Mouse (Mus musculus): Measurements from ENCODE around the gene Cadm3. TPM values are rescaled to one million over a fixed set of nuclear protein-coding genes. Genes with fewer than 3 reads are reported as not detected.

Cadm3 gene
- polyA plus RNA-seq, 1 experiment from 2014 or later, result 1.4 TPM

DNA sequence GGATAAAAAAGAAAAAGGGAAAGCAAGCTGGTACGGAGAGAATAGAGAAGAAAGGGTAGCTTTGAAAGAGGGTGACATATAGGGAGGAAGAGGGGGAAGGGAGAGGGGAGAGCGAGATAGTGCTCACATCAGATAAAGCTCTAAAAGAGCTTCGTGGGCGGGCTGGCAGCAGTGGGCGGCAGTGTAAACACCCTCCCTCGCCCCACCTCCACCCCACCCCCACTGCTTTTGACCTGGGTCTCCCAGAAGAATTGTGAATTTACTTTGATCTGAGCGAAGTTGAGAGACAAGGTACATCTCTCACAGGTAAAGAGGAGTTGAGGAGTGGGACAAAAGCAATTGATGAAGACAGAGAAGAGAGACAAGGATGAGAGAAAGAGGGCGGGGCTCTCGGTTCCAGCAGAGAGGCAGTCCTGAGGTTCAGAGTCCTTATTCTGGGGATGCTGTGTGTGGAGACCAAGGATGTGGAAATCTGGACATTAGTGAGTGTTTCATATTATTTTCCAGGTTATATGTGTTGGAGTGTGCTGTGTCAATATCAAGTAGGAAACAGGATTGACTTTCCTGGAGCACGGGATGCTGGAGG lies 17.0 kb downstream of the Cadm3 start, which contains the start of gene Aim2:
Gene Aim2, plus strand, starts transcription at position 508 of the 586 bp plus-strand sequence.
- DNase-seq (ENCODE audit: low spot score), result no peak
- Histone ChIP-seq H3K27me3 (ENCODE audit: control insufficient read depth, insufficient read depth, low read length) (no peaks in the 10 kb centered on the region), H3K9ac (ENCODE audit: low read length) (no peak within 1 kb of the TSS), H3K36me3 (ENCODE audit: control insufficient read depth, insufficient read depth, low read length) (no peaks in the 10 kb centered on the region), H3K9me3 (ENCODE audit: control insufficient read depth, low read length) (no peaks in the 10 kb centered on the region), H3K4me2 (replicated peaks; ENCODE audit: low read depth) (peak within 1 kb of the TSS; percentile 42), H3K27ac (replicated peaks) (no peak within 1 kb of the TSS), H3K4me3 (ENCODE audit: low read depth, low read length) (no peak within 1 kb of the TSS), H3K4me1 (replicated peaks; ENCODE audit: control insufficient read depth, insufficient read depth) (no peaks in the 10 kb centered on the region)
- TF ChIP-seq EP300 (optimal IDR thresholded peaks at IDR 0.05) (no peak), CTCF (IDR thresholded peaks at IDR 0.05; ENCODE audit: low read depth) (no peak)
- no peak for ATAC-seq (ENCODE audit: low FRiP score, low TSS enrichment)
- 8% methylated on average over 10 of the region's 10 CpGs for WGBS

DNA sequence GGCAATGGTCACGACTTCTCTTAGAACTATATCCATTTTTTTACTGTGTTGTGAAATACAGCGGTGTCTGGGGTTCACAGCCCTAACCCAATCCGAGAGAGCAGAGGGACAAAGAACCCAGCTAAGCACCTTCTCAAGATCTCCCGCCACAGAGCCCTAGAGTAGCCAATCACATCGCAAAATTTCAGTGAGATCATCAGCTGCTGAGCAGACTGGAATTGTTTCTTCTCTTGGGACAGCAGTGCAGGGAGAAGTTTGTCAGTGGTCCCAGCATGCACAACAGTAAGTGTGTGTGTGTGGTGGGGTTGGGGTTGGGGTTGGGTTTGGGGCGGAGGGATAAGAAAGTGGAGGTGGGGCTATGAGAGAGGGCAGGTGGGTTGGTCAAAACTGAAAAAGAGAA lies 17.5 kb downstream of the Cadm3 start:
- H3K4me2 ChIP-seq (replicated peaks; ENCODE audit: low read depth), result peak overlapping the region; percentile 42
- H3K4me3 ChIP-seq (ENCODE audit: low read depth, low read length), result no peak overlapping the region
- no peaks in the 10 kb centered on the region for H3K36me3 ChIP-seq (ENCODE audit: control insufficient read depth, insufficient read depth, low read length)
- 1% methylated on average over 6 of the region's 6 CpGs for WGBS
- H3K27me3 ChIP-seq (ENCODE audit: control insufficient read depth, insufficient read depth, low read length), result no peaks in the 10 kb centered on the region
- no peak overlapping the region for H3K9ac ChIP-seq (ENCODE audit: low read length)
- no peaks in the 10 kb centered on the region for H3K4me1 ChIP-seq (replicated peaks; ENCODE audit: control insufficient read depth, insufficient read depth)
- ATAC-seq (ENCODE audit: low FRiP score, low TSS enrichment) (peak; percentile 38; the same call in 1 of the 2 replicates), DNase-seq (ENCODE audit: low spot score) (peak; percentile 44)
- no peak for TF ChIP-seq EP300 (optimal IDR thresholded peaks at IDR 0.05)
- no peak for TF ChIP-seq CTCF (IDR thresholded peaks at IDR 0.05; ENCODE audit: low read depth)
- no peaks in the 10 kb centered on the region for H3K9me3 ChIP-seq (ENCODE audit: control insufficient read depth, low read length)
- H3K27ac ChIP-seq (replicated peaks), result no peak overlapping the region

DNA sequence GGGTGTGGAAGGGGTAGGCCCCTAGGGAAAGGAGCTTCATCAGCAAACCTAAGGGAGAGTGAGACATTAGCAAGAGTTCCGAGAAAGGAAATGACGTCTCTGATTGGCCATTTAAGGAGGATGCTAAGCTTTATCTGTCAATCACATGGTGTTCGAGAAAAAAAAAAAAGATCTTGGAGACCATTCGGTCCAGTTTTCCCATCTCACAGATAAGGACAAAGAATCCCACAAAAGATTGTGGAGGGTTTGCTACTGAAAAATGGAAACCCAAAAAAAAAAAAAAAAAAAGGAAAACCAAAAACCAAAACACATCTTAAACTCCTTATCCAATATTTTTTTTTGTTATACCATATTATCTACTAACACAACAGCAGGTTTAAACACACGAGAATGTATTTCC lies 18.3 kb downstream of the Cadm3 start:
- 75% methylated on average over 5 of the region's 5 CpGs for WGBS
- Histone ChIP-seq H3K9ac (ENCODE audit: low read length) (no peak overlapping the region), H3K27ac (replicated peaks) (no peak overlapping the region), H3K4me2 (replicated peaks; ENCODE audit: low read depth) (no peak overlapping the region), H3K4me1 (replicated peaks; ENCODE audit: control insufficient read depth, insufficient read depth) (no peaks in the 10 kb centered on the region), H3K4me3 (ENCODE audit: low read depth, low read length) (no peak overlapping the region), H3K36me3 (ENCODE audit: control insufficient read depth, insufficient read depth, low read length) (no peaks in the 10 kb centered on the region), H3K9me3 (ENCODE audit: control insufficient read depth, low read length) (no peaks in the 10 kb centered on the region), H3K27me3 (ENCODE audit: control insufficient read depth, insufficient read depth, low read length) (no peaks in the 10 kb centered on the region)
- TF ChIP-seq CTCF (IDR thresholded peaks at IDR 0.05; ENCODE audit: low read depth) (no peak), EP300 (optimal IDR thresholded peaks at IDR 0.05) (no peak)
- DNase-seq (ENCODE audit: low spot score), result no peak
- no peak for ATAC-seq (ENCODE audit: low FRiP score, low TSS enrichment)

DNA sequence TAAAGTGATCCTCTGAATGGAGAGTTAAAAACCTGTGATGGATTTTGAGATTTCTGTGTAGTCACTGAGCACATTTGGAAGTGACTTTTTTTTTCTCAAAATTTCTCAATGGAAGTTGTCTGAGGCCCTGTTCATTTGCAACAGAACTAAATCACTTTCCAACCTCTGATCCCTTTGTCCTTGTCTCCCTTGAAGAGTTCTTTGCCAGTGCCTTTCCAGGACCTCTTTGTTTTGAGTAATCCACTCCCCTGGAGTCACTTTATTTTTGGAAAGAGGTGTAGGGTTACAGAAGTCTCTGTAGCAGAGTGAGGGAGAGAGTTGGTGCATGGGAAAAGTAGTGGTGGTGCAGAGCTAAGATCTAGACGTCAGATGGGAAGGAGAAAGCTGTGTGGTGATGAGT lies 19.0 kb downstream of the Cadm3 start:
- no peak overlapping the region for H3K27ac ChIP-seq (replicated peaks)
- H3K4me1 ChIP-seq (replicated peaks; ENCODE audit: control insufficient read depth, insufficient read depth), result no peaks in the 10 kb centered on the region
- no peak overlapping the region for H3K4me3 ChIP-seq (ENCODE audit: low read depth, low read length)
- TF ChIP-seq EP300 (optimal IDR thresholded peaks at IDR 0.05) (no peak), CTCF (IDR thresholded peaks at IDR 0.05; ENCODE audit: low read depth) (no peak)
- no peaks in the 10 kb centered on the region for H3K27me3 ChIP-seq (ENCODE audit: control insufficient read depth, insufficient read depth, low read length)
- no peak for ATAC-seq (ENCODE audit: low FRiP score, low TSS enrichment)
- H3K9me3 ChIP-seq (ENCODE audit: control insufficient read depth, low read length), result no peaks in the 10 kb centered on the region
- no peak overlapping the region for H3K9ac ChIP-seq (ENCODE audit: low read length)
- no peak overlapping the region for H3K4me2 ChIP-seq (replicated peaks; ENCODE audit: low read depth)
- WGBS, result 46% methylated on average over 1 of the region's 1 CpGs
- H3K36me3 ChIP-seq (ENCODE audit: control insufficient read depth, insufficient read depth, low read length), result no peaks in the 10 kb centered on the region
- no peak for DNase-seq (ENCODE audit: low spot score)

DNA sequence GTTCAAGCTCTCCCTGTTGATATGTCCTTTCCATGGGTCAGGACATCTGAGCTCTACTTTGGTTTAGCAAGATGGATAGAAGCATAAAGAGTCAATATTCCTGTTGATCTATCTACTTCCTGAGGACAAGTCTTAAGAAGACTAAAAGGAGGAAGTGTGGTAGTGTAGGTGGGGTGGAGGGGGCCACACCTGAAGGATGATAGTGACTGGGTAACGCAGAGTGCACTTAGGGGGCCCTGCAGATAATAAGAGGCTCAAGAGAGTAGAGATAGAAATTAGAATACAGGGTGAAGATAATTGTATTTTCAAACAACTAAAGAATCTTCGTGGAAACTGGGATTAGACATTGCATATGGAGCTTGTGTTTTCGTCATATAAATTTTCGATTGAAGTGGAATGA lies 22.4 kb downstream of the Cadm3 start:
- TF ChIP-seq CTCF (IDR thresholded peaks at IDR 0.05; ENCODE audit: low read depth) (no peak), EP300 (optimal IDR thresholded peaks at IDR 0.05) (no peak)
- Histone ChIP-seq H3K4me2 (replicated peaks; ENCODE audit: low read depth) (no peak overlapping the region), H3K36me3 (ENCODE audit: control insufficient read depth, insufficient read depth, low read length) (no peaks in the 10 kb centered on the region), H3K4me3 (ENCODE audit: low read depth, low read length) (no peak overlapping the region), H3K27ac (replicated peaks) (no peak overlapping the region), H3K27me3 (ENCODE audit: control insufficient read depth, insufficient read depth, low read length) (no peaks in the 10 kb centered on the region), H3K9me3 (ENCODE audit: control insufficient read depth, low read length) (no peaks in the 10 kb centered on the region), H3K9ac (ENCODE audit: low read length) (no peak overlapping the region), H3K4me1 (replicated peaks; ENCODE audit: control insufficient read depth, insufficient read depth) (no peaks in the 10 kb centered on the region)
- 84% methylated on average over 4 of the region's 4 CpGs for WGBS
- ATAC-seq (ENCODE audit: low FRiP score, low TSS enrichment) (no peak), DNase-seq (ENCODE audit: low spot score) (no peak)

DNA sequence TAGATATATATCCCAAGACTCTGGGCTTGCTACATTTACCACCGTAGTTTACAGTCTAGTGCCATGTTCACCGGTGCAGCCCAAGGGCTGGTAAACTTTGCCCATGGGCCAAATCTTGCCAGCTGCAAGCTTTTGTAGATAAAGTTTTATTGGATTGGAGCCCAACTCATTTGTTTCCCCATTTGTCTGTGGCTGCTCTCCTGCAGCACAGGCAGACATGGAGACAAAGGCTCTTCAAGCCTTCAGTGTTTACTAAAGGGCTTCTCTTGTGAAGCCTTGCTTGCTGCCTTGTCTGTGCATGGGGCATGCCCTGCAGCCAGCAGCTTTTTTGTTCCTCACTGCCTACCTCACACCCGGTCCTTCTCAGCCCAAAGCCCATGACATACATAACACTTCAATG lies 23.6 kb downstream of the Cadm3 start:
- no peak for ATAC-seq (ENCODE audit: low FRiP score, low TSS enrichment)
- WGBS, result 50% methylated on average over 3 of the region's 3 CpGs

More for the DNA sequence above, 23.6 kb downstream of the Cadm3 start:
- no peak for DNase-seq (ENCODE audit: low spot score)
- TF ChIP-seq EP300 (optimal IDR thresholded peaks at IDR 0.05) (no peak), CTCF (IDR thresholded peaks at IDR 0.05; ENCODE audit: low read depth) (no peak)
- Histone ChIP-seq H3K4me3 (ENCODE audit: low read depth, low read length) (no peak overlapping the region), H3K9me3 (ENCODE audit: control insufficient read depth, low read length) (no peaks in the 10 kb centered on the region), H3K4me1 (replicated peaks; ENCODE audit: control insufficient read depth, insufficient read depth) (no peaks in the 10 kb centered on the region), H3K9ac (ENCODE audit: low read length) (no peak overlapping the region), H3K27me3 (ENCODE audit: control insufficient read depth, insufficient read depth, low read length) (no peaks in the 10 kb centered on the region), H3K4me2 (replicated peaks; ENCODE audit: low read depth) (no peak overlapping the region), H3K27ac (replicated peaks) (no peak overlapping the region), H3K36me3 (ENCODE audit: control insufficient read depth, insufficient read depth, low read length) (no peaks in the 10 kb centered on the region)

All from stomach, postnatal 0 days (tissue).